Mouse (Mus musculus) liver, postnatal 0 days (tissue): Measurements from ENCODE around the gene Ffar3.

ENCODE experiments used
- CTCF ChIP-seq: sonication (generic); IDR thresholded peaks from 2 replicates; pipeline ENCODE4 v1.5.1; 2016; ENCODE audit warnings: antibody characterized with exemption, low read depth
- EP300 ChIP-seq: IDR thresholded peaks from 2 replicates; pipeline ENCODE4 v1.6.1; 2016; ENCODE audit warnings: antibody characterized with exemption, low read depth, mild to moderate bottlenecking

DNA sequence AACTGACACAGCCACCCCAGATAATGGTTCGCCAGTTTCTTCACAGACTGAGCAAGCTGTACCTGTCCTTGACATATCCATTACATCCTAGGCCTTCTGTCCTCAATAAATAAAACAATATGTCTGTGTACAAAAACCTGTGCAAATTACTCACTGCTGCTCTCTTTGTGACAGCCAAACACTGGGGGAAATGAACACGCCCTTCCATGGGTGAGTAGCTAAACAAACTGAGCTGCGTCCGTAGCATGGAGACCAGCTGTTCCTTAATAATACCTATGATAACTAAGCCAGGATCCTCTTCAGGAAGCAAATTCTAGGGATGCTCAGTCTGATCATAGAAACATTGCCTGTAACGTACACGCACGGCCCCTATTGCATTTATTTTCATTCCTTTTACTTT, 32.8 kb upstream of the Ffar3 start:
- TF ChIP-seq CTCF: no peak
- TF ChIP-seq EP300: no peak
